Mouse (Mus musculus): ENCODE measurements around the gene Mfsd5.
A peak's percentile ranks its signal among the peaks of the same experiment; 100 is the strongest.

Mfsd5 gene

DNA sequence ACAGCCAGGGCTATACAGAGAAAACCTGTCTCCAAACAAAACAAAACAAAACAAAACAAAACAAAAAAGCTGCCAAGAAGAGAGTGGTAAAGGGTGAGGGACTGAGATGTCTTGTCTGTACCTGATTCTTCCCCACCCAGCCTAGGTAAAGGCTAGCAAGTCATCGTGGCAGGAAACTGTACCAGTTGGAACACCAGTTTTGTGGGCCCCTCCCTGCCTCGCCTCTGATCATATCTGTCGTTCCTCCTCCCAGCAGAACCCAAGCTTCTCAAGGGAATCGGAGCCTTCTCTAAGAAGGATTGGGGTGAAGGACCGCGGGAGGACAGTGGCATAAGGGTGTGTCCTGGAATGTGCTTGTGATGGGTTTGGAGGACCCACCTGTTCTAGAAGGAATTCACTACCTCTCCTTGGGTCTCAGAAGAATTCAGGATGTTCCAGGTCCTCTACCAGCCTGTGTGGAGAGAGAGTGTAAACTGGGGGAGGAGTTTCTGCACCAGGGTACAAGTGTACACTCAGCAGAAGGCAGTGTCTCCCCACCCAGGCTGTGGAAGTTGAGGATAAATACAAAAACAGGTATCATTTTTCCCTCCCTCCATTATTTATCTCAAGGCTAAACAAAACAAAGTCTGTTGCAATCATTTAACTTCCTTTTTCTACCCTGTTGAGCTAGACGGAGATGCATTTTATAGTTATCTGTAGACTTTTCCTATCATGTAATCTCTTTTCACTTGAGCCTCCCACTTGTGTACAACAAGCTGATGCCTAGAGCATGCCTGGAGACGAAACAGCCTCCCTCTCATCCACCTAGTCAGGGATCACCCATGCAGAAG, 3.4 kb downstream of the Mfsd5 start:
- DNase-seq (ENCODE audit: low spot score) = no peak

DNA sequence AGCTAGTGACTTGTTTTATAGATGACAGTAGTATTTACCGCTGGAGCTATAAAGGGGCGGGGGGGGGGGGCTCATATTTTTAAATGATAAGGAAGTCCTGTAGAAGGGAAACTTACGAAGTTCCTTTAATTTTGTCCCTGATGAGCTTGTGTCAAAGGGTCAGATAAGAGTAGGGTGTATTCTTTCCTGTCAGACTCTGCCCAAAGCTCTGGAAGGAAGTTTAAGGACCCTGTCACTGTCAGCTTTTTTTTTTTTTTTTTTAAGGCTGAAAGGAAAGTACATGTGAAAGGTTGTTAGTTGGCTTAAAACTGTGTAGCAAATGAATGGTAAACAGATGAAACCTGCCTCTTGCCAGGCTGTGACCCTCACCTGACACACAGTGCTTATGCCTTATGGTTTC, 4.4 kb downstream of the Mfsd5 start:
- no peak for DNase-seq (ENCODE audit: low spot score)

DNA sequence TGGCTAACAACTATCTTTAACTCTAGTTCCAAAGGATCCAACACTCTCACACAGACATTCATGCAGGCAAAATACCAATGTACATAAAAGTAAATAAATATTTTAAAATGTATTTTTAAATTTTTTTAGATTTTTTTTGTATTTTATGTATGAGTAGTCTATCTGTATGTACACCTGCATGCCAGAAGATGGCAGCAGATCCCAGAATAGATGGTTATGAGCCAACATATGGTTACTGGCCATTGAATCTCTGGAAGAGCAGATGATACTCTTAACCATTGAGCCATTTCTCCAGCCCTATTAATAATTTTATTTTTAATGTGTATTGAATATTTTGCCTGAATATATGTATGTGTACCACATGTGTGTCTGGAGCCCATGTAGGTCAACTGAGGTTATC, 8.1 kb downstream of the Mfsd5 start:
- DNase-seq (ENCODE audit: low spot score) = no peak

DNA sequence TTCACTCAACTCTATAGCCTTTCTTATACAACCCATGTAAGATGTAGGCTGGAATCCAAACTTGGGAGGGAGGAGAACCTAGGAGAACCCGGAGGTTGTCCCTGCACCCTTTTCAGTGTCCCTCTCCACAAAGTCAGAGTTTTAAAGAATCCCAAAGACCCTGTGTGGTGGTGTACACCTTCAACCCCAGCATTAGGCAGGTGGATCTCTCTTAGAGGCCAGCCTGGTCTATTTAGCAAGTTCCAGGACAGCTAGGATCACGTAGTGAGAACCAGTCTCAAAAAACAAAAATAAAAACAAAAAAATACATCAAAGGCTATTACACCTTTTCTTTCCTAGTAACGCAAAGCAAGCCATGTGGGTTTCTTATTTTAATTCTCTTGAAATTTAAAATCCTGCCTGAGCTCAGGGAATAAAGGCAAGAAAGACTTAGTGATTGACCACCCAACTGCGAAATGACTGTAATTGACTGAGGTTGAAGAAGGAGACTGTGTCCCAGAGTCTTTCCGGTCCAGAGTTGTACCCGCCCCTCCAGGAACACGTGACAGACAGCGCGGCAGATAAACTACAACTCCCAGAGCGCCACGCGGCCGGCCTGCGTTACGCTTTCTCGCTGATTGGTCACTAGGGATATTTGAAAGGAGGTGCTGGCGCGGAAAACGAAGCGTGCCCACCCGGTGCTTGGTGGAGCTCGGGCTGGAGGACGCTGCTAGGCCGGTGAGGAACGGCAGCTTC, 16.5 kb downstream of the Mfsd5 start, which contains the start of gene Espl1:
Espl1 (plus strand) TSS at position 634 of the 735 bp plus-strand sequence.
- DNase-seq (ENCODE audit: low spot score) = peak; percentile 96

DNA sequence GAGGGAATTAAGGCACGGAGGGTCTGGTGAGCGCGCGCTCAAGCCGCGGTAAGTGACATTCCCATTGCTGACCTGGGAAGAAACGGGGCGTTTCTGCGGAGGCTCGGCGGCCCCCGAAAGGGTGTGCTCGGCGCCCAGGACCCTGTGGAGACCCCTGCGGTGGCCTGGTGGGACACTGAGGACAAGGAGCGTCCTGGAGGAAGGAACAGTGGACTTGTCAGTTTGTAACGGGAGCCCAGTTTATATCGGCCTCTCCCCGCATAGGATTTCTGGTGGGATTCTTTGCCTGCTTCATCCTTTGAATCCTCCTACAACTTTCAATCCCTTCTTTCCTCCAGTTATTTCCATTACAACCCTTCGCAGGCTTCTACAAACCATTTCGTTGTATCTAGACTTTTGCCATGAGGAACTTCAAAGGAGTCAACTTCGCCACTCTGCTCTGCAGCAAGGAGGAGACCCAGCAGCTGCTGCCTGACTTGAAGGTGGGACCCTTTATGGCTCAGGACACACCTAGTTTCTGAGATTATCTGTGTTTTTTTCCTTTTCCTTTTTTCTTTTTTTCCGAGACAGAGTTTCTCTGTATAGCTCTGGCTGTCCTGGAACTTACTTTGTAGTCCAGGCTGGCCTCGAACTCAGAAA, 17.2 kb downstream of the Mfsd5 start:
- no peak for DNase-seq (ENCODE audit: low spot score)

DNA sequence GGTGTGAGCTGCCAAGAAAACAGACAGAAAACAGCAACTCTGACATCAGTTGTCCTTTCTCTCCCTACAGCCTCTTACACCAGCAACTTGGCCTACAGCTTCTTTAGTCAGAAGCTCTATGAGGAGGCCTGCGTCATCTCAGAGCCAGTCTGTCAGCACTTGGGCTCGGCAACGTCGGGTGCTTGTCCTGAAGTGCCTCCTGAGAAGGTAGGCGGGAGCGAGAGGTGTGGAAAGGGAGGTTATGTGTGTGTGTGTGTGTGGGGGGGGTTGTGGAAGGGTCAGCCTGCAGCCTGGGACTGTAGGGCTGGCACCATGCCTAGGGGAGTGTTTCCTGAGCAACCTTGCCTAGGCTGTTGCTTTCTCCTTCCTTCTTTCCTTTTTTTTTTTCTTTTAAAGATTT, 23.3 kb downstream of the Mfsd5 start:
- DNase-seq (ENCODE audit: low spot score) = no peak

DNA sequence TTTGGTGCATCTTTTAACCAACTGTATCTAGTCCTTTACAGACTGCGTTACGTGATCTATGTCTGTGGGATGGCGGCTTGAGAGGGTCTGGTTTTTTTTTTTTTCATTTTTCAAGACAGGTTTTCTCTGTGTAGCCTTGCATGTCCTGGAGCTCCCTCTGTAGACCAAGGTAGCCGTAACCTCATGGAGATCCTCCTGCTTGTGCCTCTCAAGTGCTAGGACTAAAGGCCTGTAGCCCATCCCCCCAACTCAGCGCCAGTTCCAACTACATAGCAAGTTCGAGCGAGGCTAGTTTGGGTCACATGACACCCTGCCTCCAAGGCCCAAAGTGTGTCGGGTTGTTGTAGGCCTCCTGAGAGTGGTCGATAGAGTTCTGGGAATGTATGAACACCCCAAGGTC, 29.5 kb downstream of the Mfsd5 start:
- DNase-seq (ENCODE audit: low spot score) = no peak

DNA sequence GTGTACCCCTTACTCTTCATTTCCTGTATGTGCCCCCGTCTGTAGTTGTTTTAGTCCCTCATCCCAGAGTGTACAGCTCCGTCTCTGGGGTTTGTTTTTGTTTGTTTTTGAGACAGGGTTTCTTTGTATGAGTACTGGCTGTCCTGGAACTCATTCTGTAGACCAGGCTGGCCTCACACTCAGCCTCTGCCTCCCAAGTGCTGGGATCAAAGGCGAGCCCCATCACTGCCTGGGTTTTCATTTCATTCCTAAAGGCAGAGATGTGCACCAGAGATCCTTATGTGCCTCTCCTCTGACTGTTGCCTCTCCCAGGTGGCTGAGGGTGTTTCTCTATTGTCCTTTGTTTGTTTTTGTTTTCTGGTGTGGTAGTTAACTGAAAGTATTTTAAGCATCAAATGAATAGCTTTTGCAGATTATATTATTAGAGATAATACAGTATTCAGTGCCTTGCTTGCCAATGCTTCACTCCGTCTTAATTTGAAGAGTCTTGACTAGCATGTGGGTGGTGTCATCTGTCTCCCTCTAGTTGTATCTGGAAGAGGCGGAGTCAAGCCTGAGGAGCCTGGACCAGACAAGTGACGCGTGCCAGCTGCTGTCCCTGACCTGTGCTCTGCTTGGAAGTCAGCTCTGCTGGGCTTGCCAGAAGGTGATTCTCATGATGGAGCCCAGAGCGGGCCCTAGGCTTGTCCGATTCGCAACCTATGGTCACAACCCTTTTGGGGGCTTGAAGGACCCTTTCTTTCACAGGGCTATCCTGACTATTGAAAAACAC, 31.0 kb downstream of the Mfsd5 start:
- no peak for DNase-seq (ENCODE audit: low spot score)

DNA sequence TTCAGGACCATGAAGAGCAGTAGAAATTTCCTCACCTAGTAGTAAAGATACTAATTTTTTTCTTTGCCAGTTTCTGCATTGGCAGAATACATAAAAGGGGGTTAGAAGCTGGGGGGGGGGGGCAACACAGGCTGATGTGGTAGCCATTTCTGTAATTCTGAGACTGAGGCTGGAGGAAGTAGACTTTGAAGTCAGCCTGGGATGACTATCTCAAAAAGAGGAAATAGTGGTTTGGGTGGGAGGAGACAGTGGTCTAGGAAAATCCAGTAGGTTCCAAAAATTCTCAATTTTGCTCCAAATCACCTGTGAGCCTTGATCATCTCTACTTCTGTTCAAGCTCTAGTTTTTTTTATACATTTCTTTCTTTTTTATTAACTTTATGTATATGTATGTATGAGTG, 32.2 kb downstream of the Mfsd5 start:
- no peak for DNase-seq (ENCODE audit: low spot score)

DNA sequence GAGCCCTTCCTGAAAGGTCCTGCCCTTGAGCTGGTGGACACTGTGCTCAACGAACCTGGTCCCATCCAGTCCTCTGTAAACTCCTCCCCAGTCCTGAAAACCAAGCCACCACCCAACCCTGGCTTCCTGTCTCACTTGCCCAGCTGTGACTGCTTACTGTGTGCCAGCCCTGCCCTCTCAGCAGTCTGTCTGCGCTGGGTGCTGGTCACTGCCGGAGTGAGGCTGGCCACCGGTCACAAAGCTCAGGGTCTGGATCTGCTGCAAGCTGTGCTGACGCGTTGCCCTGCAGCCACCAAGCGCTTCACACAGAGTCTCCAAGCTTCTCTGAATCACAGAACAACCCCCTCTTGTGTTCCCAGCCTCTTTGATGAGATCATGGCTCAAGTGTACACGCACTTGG, 36.0 kb downstream of the Mfsd5 start:
- DNase-seq (ENCODE audit: low spot score) = no peak

DNA sequence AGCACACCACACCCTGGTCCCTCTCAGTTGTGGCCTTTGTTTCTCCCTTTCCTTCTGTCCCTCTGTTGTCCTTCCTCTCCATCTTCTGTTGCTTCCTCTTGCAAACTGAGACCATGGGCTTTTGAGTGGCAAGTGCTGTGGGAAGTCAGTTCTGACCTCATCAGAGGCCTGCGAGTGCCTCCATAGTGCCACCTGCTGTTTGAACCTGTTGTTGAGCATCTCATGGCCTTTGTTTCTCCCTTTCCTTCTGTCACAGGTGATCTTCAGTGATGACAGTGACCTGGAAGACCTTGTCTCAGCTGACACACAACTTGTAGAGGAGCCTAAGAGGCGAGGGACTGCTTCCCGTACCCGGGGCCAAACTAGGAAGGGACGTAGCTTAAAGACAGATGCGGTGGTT, 37.0 kb downstream of the Mfsd5 start:
- DNase-seq (ENCODE audit: low spot score) = no peak

DNA sequence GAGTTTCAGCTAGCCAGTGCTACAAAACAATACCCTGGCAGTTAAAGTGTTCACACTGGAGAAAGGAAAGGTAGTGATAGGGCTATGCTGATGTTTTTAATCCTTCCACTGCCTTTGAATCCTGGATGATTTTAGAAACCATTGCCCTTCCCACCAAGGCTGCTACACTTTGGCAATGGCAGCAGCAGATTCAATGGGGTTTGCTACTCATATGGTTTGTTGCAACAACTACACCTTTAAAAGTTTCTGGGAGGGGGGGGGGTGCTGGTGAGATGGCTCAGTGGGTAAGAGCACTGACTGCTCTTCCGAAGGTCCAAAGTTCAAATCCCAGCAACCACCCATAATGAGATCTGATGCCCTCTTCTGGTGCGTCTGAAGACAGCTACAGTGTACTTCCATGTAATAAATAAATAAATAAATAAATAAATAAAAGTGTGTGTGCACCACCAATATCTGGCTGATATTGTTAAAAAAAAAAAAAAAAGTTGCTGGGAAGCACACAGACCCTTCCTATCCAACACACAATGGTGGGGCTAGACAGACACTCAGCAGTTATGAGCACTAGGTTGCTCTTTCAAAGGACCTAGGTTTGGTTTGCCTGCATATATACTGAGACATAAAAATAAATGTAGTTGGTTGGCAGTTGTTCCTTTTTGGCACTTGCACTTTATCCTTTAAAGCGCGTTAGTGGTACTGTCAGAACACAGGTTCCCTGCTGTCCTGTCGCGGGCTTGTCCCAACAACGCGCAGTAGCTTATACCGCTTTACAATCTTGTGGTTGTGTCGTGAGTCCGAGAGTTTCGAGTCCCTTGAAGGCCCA, 45.6 kb downstream of the Mfsd5 start:
- DNase-seq (ENCODE audit: low spot score) = no peak

DNA sequence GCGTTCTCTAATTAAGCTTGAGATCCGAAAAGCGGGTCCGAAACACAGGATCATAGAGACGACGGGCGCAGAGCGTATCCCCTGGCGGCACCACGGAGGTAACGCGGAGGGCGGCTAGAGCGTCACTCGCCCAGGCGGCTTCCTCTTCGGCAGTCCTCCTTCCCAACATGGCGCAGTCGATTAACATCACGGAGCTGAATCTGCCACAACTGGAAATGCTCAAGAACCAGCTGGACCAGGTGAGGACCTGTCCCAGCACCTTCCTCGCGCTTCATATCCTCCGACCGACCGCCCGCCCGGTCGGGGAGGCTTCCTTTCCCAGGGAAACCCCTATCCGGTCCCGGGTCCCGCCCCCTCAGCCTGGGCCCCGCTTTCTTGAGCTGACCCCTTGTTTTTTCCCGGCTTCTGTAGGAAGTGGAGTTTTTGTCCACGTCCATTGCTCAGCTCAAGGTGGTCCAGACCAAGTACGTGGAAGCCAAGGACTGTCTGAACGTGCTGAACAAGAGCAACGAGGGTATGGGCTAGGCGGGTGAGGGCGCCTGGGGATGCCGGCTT, 46.8 kb downstream of the Mfsd5 start, which contains the start of gene Pfdn5:
Pfdn5 (plus strand) TSS at position 95 of the 555 bp plus-strand sequence.
- peak; percentile 88 for DNase-seq (ENCODE audit: low spot score)

DNA sequence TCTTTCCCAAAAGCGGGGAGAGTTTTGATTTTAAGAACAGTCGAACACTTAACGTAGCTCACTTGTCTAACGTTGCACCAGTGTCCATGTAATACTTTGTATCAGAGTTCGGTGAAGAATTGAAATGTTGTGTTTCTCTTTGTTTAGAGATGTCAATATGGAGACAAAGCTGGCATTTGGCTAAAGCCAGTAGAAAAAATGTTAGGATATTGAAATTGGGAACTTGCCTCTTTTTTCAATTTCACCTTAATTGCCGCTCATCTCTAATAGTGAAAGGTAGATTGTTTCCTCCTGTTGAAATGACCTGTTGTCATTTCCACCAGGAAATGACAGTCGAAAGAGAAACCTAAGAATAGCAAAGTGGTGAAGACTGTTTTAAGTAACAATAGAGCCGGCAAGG, 47.6 kb downstream of the Mfsd5 start:
- DNase-seq (ENCODE audit: low spot score) = no peak

Data from yolk sac, embryonic 10.5 days (tissue).